Mouse (Mus musculus) cerebral cortex, adult 2 months (tissue): ENCODE results near the gene Dnah8.

ENCODE experiments used
- WGBS: fragments of 180-500 bp; shearing (Covaris S2); methylation state at CpG from one replicate; pipeline ENCODE4 v1.1.7; 2018; 5-methylcytosine and 5-hydroxymethylcytosine counted together

The Dnah8 gene

DNA sequence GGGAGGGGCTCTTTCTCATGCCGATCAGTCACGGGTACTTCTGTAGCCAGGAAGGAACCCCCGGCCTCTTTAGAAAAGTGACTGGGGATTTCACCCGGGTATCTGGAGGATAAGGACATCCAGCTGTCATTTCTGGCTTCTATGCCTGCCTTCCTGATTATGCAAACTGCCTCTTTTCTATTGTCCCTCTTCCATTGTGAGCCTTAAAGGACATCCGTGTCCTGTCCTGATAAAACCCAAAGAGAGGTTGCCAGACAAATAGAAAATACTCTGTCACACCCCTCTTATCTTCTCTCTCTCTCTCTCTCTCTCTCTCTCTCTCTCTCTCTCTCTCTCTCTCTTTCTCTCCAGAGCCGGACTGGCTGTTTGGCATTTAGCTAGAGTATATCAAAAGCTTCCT, 258.1 kb downstream of the Dnah8 start:
- 15% methylated on average over 6 of the region's 6 CpGs for WGBS

DNA sequence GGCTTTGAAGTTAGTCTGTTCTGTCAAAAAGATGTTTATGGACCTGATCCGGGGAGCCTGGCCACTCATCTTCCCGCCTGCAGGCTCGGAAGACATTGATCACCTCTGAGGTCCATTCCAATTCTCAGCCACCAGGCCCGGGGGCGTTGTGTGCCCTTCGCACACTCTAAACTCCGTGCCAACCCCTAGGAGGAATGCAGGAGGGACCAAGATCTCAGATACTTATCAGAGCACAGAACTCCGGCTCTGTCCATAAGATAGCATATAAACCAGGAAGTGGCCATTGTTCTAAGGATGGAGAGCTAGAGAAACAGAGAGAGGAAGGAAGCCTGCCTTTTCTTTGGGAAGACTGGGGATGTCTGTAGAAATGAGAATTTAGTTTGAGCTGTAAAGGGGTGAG, 259.4 kb downstream of the Dnah8 start:
- 81% methylated on average over 8 of the region's 8 CpGs for WGBS

DNA sequence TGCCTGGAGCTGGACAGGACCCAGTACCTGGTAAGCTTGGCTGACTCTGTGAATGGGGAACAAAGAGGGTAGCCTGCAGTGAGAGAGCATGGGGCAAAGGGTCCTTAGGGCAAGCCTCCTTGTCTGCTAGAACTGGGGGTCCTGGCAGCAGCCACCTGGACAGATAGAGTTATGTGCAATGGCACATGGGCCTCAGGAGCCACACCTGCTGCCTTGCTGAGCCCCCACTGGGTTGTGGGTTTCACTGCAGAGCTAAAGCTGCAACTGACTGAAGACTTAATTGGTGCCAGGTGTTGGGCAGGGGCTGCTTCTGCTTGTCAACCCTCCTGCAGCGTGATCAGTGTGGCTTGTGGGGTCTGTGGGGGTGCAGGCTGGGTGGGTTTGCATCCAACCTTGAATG, 267.9 kb downstream of the Dnah8 start:
- WGBS, result 57% methylated on average over 1 of the region's 1 CpGs

DNA sequence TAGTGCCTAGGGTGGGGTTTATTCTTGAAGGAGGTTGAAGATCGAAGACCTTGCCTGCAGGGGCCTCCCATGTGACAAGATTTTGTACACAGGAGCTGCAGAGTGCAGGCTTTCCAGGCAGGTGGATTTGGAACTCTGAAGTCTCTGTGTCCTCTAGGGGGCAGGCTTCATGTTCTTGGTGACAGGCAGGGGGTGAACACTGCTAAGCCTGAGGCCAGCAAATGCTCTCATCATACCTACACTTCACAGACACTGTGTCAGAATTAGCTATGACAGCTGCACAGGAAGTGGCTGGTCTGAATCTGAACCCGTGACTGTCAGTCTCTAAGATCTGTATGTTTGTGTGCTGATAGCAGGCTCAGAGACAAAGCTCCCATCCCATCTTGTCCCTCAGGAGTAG, 268.6 kb downstream of the Dnah8 start:
- 71% methylated on average over 2 of the region's 2 CpGs for WGBS

DNA sequence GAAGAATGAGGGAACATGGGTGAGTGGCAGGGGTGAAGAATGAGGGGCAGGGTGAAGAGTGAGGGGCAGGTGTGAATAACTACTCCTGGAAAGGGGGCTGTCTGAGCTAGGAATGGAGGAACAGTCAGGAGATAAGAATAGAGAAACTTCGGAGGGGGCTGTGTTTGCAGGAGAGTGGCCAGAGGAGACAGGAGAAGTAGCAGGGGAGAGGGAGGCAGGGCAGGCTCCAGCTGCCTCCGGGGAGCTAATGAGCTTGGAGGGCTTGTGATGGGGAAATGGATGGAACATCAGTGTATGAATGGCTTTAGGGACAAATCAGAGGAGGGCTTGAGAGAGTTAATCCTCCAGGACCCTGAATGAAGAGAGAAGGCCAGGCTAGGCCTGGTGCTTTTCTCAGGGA, 272.9 kb downstream of the Dnah8 start:
- 33% methylated on average over 2 of the region's 2 CpGs for WGBS

DNA sequence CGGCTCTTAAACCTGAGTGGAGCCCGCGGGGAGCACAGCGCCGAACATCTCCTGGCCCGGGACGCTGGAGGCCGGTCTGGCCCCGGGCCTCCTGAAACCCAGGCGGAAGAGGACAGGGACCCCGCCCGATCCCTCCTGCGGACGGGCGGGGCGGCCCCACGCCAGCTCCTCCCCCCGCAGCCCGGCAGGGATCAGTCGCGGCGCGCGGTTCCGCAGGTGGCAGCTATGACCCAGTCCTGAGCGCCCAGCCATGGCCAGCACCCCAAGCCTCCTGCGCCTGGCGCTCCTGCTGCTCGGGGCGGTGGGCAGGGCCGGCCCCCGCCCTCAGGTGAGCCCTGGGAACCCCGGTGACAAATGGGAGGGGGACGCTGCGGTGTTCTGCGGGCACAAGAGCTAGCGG, 277.5 kb downstream of the Dnah8 start, which contains the start of gene Glp1r:
Glp1r (plus strand) TSS at position 191 of the 400 bp plus-strand sequence.
- 2% methylated on average over 37 of the region's 37 CpGs for WGBS

DNA sequence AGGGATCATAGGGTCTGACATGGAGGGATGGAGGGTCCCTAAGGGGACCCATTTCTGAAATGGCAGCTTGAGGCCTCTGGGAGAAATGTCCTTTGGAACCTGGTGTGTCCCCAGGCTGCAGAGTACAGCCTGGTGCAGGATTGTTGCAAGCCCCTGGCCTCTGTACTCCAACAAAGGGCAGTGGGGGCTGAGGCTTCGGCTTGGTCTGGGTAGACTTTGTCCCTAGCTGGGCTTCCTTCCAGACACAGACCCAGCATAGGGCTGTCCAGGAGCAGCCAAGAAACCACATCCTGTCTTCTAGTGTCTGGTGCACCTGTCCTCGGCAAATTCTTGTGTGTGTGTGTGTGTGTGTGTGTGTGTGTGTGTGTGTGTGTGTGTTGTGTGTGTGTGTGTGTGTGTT, 279.9 kb downstream of the Dnah8 start:
- WGBS, result 56% methylated on average over 2 of the region's 2 CpGs

DNA sequence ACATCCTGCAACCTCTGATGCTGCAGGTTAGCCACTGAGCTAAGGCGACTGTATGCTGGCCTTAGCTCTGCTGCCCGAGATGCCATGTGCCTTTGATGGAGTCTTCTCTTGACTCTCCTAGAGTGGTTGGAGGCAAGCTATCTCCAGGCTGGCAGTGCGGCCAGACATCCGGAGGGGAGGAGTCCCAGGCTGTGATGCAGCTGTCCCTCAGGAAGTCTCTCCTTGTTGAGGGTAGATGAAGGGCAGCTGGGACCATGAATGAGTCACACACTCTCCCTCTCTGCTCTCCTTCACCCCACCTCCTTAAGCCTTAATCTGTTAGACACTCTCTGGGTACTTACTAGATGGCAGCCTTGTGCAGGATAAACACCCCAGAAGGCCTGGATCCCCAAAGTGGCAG, 283.4 kb downstream of the Dnah8 start:
- 69% methylated on average over 4 of the region's 4 CpGs for WGBS

DNA sequence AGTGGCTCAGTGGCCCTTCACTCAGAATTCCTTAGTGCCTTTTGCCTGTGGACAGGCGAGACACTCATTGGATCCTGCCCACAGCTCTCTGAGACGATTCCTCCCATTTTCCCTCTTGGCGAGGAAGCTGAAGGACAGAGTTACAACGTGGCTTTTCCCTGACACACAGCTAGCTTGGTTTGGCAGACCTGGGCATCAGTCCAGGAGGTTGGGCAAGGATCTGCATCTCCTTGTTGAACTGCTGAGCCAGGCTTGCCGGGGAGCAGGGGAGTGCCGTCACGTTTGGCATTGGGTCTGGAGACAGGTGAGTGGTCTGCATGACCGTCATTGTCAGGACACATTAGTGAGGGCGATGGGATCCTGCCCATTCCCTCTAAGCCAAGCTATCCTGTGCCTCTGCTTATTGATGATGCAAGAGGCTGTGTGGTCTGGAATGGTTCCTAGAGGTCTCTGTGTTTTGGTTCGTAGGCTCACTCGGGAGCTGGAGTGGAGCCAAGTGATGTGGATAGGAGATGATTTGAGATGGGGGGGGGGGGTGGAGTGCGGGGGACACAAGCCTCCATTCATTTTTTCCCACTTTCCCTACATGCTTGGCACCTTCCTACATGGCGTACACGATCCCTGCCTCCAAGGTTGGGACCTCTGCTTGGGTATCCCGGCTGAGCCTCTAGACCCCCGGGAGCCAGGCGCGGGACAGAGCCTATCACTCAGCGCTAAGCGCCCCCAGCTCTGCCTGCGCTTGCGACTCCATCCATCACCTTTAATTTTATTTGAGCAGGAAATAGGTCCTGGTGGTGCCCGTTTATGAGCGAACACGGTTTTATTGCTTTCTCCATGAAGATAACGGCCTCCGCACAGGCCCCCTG, 286.9 kb downstream of the Dnah8 start:
- WGBS, result 66% methylated on average over 27 of the region's 27 CpGs

DNA sequence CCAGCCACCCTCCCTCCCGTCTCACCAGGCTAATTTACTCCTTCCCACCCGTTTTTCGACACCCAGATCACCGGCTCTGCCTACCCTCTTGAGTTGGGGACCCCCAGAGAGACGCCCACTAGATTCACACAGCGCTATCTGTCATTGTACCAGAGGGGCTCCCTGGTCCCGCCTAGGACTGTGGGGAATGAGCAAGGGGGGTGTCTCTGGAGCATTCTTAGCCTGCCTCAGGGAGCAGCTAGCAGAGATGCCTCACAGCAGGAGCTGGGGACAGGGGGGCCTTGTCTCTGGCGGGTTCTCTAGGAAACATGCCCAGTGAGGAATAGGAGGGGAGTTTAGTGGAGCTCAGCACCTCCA, 287.6 kb downstream of the Dnah8 start:
- 57% methylated on average over 8 of the region's 8 CpGs for WGBS

DNA sequence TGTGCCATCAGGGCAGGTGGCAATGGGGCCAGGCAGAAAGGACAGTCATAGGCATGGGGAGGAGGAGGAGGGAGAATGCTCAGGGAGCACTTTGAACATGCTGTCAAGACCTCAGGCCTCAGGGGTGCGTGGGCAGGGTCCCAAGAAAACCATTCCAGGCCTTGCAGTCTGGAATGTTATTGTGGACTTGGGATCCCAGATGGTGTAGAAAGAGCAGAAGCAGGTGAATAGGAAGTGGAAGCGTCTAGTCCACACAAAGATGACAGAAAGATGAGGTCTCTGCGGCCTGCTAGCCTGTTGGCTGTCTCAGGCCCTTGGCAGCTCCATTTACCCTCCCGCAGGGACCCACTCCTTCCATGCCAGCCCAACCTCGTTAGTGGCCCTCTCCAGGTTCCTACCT, 288.4 kb downstream of the Dnah8 start:
- 82% methylated on average over 5 of the region's 5 CpGs for WGBS

DNA sequence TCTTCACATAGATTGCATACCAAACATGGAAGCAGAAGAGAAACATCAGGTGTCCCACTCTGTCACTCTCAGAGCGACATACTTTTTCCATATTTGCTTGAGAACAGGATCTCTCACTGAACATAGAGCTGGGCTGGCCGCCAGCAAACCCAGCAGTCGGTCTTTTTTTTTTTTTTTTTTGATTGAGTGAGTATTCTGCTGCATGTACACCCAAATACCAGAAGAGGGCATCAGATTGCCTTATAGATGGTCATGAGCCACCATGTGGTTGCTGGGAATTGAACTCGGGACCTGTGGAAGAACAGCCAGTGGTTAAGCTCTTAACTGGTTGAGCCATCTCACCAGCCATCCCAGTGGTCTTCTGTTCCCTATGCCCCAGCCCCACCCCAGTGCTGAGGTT, 299.4 kb downstream of the Dnah8 start:
- WGBS, result 47% methylated on average over 4 of the region's 4 CpGs
